Mouse (Mus musculus) heart, adult 2 months (tissue): ENCODE measurements around the gene Hoxc4.

ENCODE experiments used
- CTCF ChIP-seq: fragments of 200-600 bp; IDR thresholded peaks from 2 replicates; pipeline ENCODE4 v1.8.1; 2022; ENCODE audit warnings: antibody characterized with exemption, mild to moderate bottlenecking, moderate library complexity
- POLR2A ChIP-seq: fragments of 200-500 bp; IDR thresholded peaks from 2 replicates; pipeline ENCODE4 v1.6.1; 2011; ENCODE audit warnings: mild to moderate bottlenecking, low read depth, low read length, control low read depth; ENCODE audit not compliant: insufficient read depth

GRCm38 (mm10) chr15:103042209-103042608, 23.5 kb downstream of the Hoxc4 start:
- TF ChIP-seq CTCF: no peak
- no peak for TF ChIP-seq POLR2A
